Mouse (Mus musculus): ENCODE data around the gene Ttc28.

DNA sequence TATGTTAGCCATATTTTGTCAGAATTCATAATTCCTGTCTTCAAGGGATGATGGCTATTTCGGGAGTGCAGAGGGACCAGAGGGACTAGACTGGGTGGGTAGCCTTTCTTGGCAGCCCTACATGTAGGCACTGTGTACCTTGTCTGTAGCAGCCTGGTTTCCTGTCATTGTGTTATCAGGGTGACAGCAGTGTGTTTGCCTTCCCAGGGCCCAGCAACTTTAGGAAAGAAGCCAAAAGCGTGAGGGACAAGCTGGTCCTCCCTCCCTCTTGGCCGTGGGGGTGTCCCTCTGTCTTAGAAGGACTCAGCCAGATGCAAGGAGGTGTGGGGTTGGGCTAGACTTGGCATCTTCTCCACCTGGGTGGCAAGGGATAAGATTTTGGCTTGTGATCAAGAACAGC is 387.5 kb downstream of the Ttc28 start:
- TF ChIP-seq CTCF (IDR thresholded peaks at IDR 0.05; ENCODE audit: low read depth), result no peak
- TF ChIP-seq EP300 (optimal IDR thresholded peaks at IDR 0.05), result no peak

All from stomach, postnatal 0 days (tissue).